Mouse (Mus musculus) liver, adult 2 months (tissue): ENCODE data around the gene Abcc3. TPM values are rescaled to one million over a fixed set of nuclear protein-coding genes. Genes with fewer than 3 reads are reported as not detected.

Experiments used
- DNase-seq: peaks from one replicate; pipeline ENCODE4 v3.0.0-alpha.2; 2011; ENCODE audit warnings: low read depth, low spot score; ENCODE audit errors: extremely low read depth
- H3K27ac ChIP-seq: fragments of 200-500 bp; replicated peaks from 2 replicates; pipeline ENCODE4 v1.5.1; 2012; ENCODE audit warnings: low read depth, mild to moderate bottlenecking, control low read depth, inconsistent platforms, low read length; ENCODE audit not compliant: insufficient read depth
- H3K27me3 ChIP-seq: fragments of 200-500 bp; 2 replicates; pipeline ENCODE4 v1.6.1; 2012; ENCODE audit warnings: mild to moderate bottlenecking, moderate library complexity, low read length, inconsistent platforms; ENCODE audit not compliant: control insufficient read depth, insufficient read depth
- H3K36me3 ChIP-seq: fragments of 200-500 bp; 2 replicates; pipeline ENCODE4 v1.6.1; 2012; ENCODE audit warnings: low read length, inconsistent platforms; ENCODE audit not compliant: control insufficient read depth, insufficient read depth
- H3K4me1 ChIP-seq: fragments of 200-500 bp; 2 replicates; pipeline ENCODE4 v1.6.1; 2011; ENCODE audit warnings: low read length; ENCODE audit not compliant: control insufficient read depth, insufficient read depth
- H3K4me3 ChIP-seq: fragments of 200-500 bp; 2 replicates; pipeline ENCODE4 v1.5.1; 2011; ENCODE audit warnings: low read depth, mild to moderate bottlenecking, control low read depth, low read length, moderate library complexity; ENCODE audit not compliant: insufficient read depth
- H3K79me2 ChIP-seq: fragments of 200-500 bp; 2 replicates; pipeline ENCODE4 v1.6.1; 2012; ENCODE audit warnings: inconsistent platforms, mild to moderate bottlenecking, low read length, moderate library complexity; ENCODE audit not compliant: control insufficient read depth, insufficient read depth
- H3K9ac ChIP-seq: fragments of 200-500 bp; 2 replicates; pipeline ENCODE4 v1.6.1; 2012; ENCODE audit warnings: low read depth, mild to moderate bottlenecking, control low read depth, inconsistent platforms, low read length
- CTCF ChIP-seq: fragments of 200-500 bp; IDR thresholded peaks from 2 replicates; pipeline ENCODE4 v1.5.1; 2011; ENCODE audit warnings: low read depth, low read length, control low read depth
- POLR2A ChIP-seq: fragments of 200-500 bp; IDR thresholded peaks from 2 replicates; pipeline ENCODE4 v1.6.1; 2011; ENCODE audit warnings: low read length, control low read depth; ENCODE audit not compliant: insufficient read depth; ENCODE audit errors: extremely low read depth
- WGBS: fragments of 180-500 bp; shearing (Covaris S2); methylation state at CpG from one replicate; pipeline ENCODE4 v1.1.7; 2018; 5-methylcytosine and 5-hydroxymethylcytosine counted together
- polyA plus RNA-seq: library from polyadenylated mRNA; depleted of rRNA; stranded (reverse); fragments of >200 nt; gene quantifications from 2 replicates; pipeline ENCODE4 v1.2.3, GENCODE M21; 2012
- total RNA-seq: library from RNA; depleted of rRNA; stranded (reverse); fragments of >200 nt; gene quantifications from 2 replicates; pipeline ENCODE4 v1.2.3, GENCODE M21; 2014

Gene Abcc3
- total and polyA plus RNA-seq, 2 experiments, result 180 to 292 TPM

- DNase-seq, result peak; percentile 100
- Histone ChIP-seq H3K79me2 (peaks cover 12% of the 10 kb centered on the region; the same call in 1 of the 2 replicates), H3K9ac (no peak overlapping the region), H3K4me3 (no peak overlapping the region), H3K27me3 (no peaks in the 10 kb centered on the region), H3K4me1 (peaks cover 22% of the 10 kb centered on the region), H3K36me3 (no peaks in the 10 kb centered on the region), H3K27ac (peak overlapping the region; percentile 58)
- WGBS, result 17% methylated on average over 4 of the region's 4 CpGs
- TF ChIP-seq POLR2A (no peak), CTCF (no peak)
Measured at GRCm38 (mm10) chr11:94389021-94389420, 3.8 kb downstream of the Abcc3 start.

- no peak overlapping the region for H3K4me3 ChIP-seq
- no peak for DNase-seq
- no peak overlapping the region for H3K27ac ChIP-seq
- H3K9ac ChIP-seq, result no peak overlapping the region
- no peaks in the 10 kb centered on the region for H3K36me3 ChIP-seq
- 74% methylated on average over 4 of the region's 4 CpGs for WGBS
- H3K79me2 ChIP-seq, result peaks cover 22% of the 10 kb centered on the region; the same call in 1 of the 2 replicates
- H3K27me3 ChIP-seq, result no peaks in the 10 kb centered on the region
- peaks cover 22% of the 10 kb centered on the region for H3K4me1 ChIP-seq
- TF ChIP-seq POLR2A (no peak), CTCF (no peak)
Measured at GRCm38 (mm10) chr11:94387756-94388155, 5.0 kb downstream of the Abcc3 start.

- no peaks in the 10 kb centered on the region for H3K36me3 ChIP-seq
- peaks cover 28% of the 10 kb centered on the region; the same call in 1 of the 2 replicates for H3K79me2 ChIP-seq
- no peaks in the 10 kb centered on the region for H3K27me3 ChIP-seq
- 59% methylated on average over 12 of the region's 12 CpGs for WGBS
- H3K9ac ChIP-seq, result peak overlapping the region; percentile 11; the same call in 1 of the 2 replicates
- peak overlapping the region; percentile 21 for H3K27ac ChIP-seq
- no peak for DNase-seq
- H3K4me1 ChIP-seq, result peaks cover 17% of the 10 kb centered on the region
- TF ChIP-seq CTCF (no peak), POLR2A (no peak)
- no peak overlapping the region for H3K4me3 ChIP-seq
Measured at GRCm38 (mm10) chr11:94385977-94386771, 6.6 kb downstream of the Abcc3 start.

- Histone ChIP-seq H3K27ac (no peak overlapping the region; the same call in 1 of the 2 replicates), H3K4me3 (no peak overlapping the region), H3K27me3 (no peaks in the 10 kb centered on the region), H3K4me1 (peaks cover 8% of the 10 kb centered on the region), H3K9ac (no peak overlapping the region), H3K79me2 (peaks cover 29% of the 10 kb centered on the region; the same call in 1 of the 2 replicates), H3K36me3 (no peaks in the 10 kb centered on the region)
- WGBS, result 66% methylated on average over 8 of the region's 8 CpGs
- TF ChIP-seq CTCF (no peak), POLR2A (no peak)
- no peak for DNase-seq
Measured at GRCm38 (mm10) chr11:94379736-94380135, 13.1 kb downstream of the Abcc3 start.

GRCm38 (mm10) chr11:94379061-94379460 lies 13.7 kb downstream of the Abcc3 start:
- Histone ChIP-seq H3K9ac (no peak overlapping the region), H3K36me3 (no peaks in the 10 kb centered on the region), H3K79me2 (peaks cover 27% of the 10 kb centered on the region; the same call in 1 of the 2 replicates), H3K27me3 (no peaks in the 10 kb centered on the region), H3K4me3 (no peak overlapping the region), H3K4me1 (peaks cover 8% of the 10 kb centered on the region), H3K27ac (no peak overlapping the region)
- no peak for TF ChIP-seq POLR2A
- TF ChIP-seq CTCF, result no peak
- WGBS, result 16% methylated on average over 2 of the region's 2 CpGs
- peak; percentile 69 for DNase-seq
